Mouse (Mus musculus): Measurements from ENCODE around the gene Kif22.

DNA sequence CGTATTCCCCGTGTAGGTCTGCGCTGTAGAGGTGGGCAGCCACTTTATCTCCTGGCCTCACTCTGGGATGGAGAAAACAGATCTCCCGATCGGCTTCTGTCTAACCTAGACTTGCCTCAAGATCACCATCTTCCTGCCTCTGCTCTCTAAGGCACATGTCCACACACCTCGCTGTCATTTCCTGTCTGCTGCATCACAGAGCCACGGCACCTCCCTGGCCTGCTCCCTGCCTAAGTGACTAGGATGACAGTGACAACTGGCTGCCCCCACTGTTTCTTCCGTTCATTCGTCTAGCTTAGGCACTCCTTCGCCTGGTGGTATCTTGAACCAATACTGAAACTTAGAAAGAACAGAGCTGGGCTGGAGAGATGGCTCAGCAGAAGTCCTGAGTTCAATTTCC, 42.7 kb downstream of the Kif22 start:
- TF ChIP-seq CTCF (IDR thresholded peaks at IDR 0.05; ENCODE audit: control insufficient read depth, insufficient read depth, insufficient read length) (no peak), MAX (IDR thresholded peaks at IDR 0.05) (no peak), MYOD1 (IDR thresholded peaks at IDR 0.05; ENCODE audit: control insufficient read depth, insufficient read length, low read depth) (no peak), USF1 (IDR thresholded peaks at IDR 0.05; ENCODE audit: low read depth) (no peak), MYOG (IDR thresholded peaks at IDR 0.05; ENCODE audit: control insufficient read depth, extremely low read depth, insufficient read length) (no peak)
